Mouse (Mus musculus) cerebellum, postnatal 36 days (tissue): ENCODE measurements around the gene Cacng5.

Experiments used
- DNase-seq, 2 experiments: peaks; one replicate each; pipeline ENCODE4 v3.0.0; 2021 to 2022; ENCODE audit warnings: mixed read lengths in 2 of 2

The Cacng5 gene

DNA sequence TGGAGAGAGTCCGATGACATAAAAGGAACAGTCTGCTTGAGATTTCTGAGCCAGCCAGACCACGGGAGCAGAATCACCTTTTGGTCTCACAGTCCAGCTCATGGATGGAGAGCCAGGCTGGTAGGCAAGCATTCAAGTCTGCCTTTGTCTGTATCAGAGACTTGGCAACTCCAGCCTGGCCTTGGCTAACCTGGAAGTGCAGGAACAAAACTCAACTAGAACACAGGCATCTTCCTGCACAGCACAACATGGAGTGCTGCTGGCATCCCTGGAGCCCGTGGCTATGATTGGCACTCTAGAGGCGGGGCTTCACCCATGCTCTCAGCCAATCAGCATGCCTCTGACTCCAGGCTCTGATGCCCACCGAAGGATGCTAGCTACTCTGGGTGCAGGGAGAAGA is 38.0 kb downstream of the Cacng5 start:
- DNase-seq, result peak; percentile 13 to 16

DNA sequence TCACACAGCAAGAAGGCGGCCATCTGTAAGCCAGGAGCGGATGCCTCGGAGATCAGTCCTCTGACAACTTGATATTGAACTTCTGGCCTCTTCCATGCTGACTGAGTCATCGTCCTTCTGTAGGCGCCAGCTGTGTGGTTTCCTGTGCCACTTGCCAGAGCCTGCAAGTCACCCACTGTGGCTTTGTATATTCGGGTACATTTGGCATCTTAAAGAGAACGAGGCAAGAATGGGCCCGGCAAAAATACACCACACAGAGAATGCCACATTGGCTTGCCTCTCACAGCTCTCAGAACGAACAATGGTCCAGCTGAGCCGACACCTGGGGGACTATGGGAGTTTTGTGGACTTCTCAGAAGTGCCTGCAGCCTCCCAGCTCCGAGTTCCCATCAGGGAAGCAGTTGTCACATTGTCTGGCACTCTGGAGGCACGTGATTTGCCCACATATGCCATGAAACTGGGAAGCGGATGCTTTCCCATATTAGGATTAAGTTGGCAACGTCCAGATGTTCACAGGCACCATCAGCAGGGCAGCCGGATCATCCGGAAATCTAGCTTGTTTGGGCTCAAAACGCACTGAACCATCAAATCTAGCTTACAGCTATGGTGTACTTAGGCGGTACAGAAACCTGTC is 38.9 kb downstream of the Cacng5 start:
- DNase-seq, result no peak

DNA sequence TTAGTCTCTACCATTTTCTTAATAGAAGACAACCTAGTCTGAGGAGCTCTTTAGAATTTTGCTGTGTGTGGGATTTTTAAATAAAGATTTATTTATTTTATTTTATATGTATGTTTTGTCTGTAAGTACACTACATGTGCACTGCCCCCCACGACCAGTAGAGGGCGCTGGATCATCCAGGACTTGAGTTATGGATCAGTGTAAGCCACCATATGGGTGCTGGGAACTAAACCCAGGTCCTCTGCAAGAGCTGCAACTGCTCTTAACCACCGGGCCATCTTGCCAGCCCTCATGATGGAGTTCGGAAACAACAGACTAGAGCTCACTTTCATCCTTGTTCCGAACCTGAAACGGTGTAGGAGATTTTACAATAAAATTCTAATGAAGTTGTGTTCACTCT is 42.1 kb downstream of the Cacng5 start:
- DNase-seq, result no peak

GRCm38 (mm10) chr11:107867509-107867908 is 47.3 kb downstream of the Cacng5 start:
- DNase-seq, result no peak

DNA sequence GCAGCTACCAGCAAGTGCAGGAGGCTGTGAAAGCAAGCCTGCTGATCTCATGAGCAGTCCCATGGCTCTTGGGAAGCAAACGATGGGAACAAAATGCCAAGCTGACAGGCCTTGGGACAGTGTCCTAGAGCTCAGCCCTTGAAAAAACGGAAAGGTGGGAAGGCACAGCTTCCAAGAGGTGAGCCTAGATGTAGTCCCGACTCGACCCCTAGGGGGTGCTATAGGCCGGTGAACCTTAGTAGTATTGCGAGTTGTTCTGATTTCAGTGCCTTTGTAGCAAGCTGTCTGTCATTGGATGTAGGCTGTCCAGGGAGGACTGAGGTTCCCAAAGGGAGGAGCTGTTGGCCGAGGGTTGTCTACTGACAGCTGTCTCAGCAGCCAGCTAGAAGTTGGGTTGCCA is 49.7 kb downstream of the Cacng5 start:
- DNase-seq, result peak; percentile 77 to 78

DNA sequence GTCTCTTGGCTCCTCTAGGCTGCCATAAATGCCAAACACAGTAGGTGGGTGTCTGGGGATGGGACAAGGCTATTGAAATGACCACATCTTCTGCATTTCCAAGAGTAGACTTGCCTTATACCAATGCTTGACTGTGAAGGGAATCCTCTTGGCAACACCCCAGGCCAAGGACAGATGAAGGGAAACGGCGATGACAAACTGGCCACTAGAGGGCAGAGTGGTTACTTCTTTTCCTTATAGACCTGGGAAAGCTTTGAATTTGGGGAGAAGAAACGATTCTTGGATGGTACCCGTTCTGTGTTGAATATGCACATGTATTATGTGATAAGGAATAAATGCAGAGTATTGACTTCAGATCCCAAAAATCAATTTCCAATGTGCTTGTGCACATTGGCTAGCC is 50.8 kb downstream of the Cacng5 start:
- peak; percentile 69 to 79 for DNase-seq

- no peak for DNase-seq
Measured at GRCm38 (mm10) chr11:107861738-107862137, 53.1 kb downstream of the Cacng5 start.

DNA sequence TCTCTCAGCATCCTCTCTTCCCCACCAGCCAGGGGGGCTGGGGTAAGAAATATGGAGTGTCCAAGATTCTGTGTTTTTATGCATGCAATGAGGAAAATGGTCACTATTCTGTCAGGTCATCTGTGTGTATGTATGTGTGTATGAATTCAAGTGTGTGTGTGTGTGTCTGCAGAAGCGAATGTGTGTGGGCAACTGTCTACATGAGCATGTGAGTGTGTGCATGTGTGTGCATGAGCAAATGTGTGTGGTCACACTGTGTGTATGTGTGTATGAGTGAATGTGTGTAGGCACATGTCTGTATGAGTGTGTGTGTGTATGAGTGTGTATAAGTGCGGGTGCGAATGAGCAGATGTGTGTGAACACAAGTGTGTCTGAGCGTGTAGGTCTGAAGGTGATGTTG is 55.0 kb downstream of the Cacng5 start:
- no peak for DNase-seq

- DNase-seq, result peak; percentile 55 to 61
Measured at GRCm38 (mm10) chr11:107859288-107859687, 55.6 kb downstream of the Cacng5 start.

DNA sequence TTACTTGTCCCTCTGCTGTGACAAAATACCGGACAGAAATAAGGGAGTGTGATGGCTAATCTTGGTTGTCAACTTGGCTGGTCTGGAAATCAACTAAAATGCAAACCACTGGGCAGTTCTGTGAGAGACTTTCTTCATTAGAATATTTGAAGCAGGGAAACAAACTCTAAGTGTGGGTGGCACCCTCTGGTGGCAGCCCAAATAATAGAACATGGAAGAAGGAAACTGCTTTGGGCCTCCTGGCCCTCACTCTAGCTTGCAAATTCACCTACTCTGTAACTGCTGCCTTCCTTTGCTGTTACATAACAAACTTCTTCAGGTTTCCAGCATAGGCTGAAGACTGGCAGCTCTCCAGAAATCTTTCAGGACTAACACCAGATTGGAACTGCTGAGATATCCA is 61.8 kb downstream of the Cacng5 start:
- DNase-seq, result peak; percentile 57 to 68

- DNase-seq, result no peak
Measured at GRCm38 (mm10) chr11:107849621-107850020, 65.2 kb downstream of the Cacng5 start.

DNA sequence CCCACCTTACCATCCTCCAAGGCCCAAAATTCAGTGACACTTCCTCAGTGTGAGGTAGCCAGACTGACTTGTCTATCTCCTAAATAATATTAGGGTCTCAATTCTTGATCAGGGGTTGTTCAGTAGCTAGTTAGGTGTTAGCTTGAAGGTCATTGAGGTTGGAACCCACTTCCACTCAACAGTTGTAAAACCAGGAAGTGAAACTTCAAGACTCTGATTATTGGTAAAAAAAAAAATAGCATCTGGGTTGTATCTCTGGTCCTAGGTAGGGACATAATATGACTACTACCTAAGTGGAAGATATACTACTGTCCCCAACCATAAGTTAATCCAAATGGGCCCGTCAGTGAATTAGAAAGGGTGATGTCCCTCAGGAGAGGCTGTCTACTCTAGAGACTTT is 70.7 kb downstream of the Cacng5 start:
- DNase-seq, result no peak

- no peak for DNase-seq
Measured at GRCm38 (mm10) chr11:107833351-107834040, 81.4 kb downstream of the Cacng5 start.
